Mouse (Mus musculus): ENCODE data around the gene Cnmd.

DNA sequence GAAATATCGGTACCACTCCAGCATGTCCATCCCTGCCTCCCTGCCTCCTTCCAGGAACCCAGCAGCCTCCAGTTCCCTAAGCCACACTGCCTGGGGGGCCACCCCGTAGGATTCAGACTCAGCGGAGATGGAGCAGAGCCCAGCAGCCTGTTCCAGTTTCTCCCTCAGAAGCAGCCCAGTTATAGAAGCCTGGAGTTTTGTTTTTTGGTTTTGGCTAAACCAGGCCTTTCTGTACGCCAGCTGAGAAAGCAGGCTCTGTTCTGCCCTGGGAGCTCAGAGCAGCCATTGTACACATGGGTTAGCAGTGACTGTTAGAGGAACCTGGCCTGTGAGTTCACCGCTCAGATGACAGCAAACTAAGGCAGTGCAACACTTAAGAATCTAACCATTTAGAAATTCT is 3.7 kb downstream of the Cnmd start:
- TF ChIP-seq POLR2A (IDR thresholded peaks at IDR 0.05; ENCODE audit: low read depth, low read length) (no peak), CTCF (IDR thresholded peaks at IDR 0.05; ENCODE audit: extremely low read depth, insufficient read depth, insufficient read length, insufficient replicate concordance) (no peak)
